Mouse (Mus musculus): ENCODE results near the gene Tcp11.

Gene Tcp11

GRCm38 (mm10) chr17:28042299-28042771 lies 38.1 kb downstream of the Tcp11 start:
- no peak for DNase-seq (ENCODE audit: extremely low spot score, low read depth, low spot score)

- no peak for DNase-seq (ENCODE audit: extremely low spot score, low read depth, low spot score)
Observed at GRCm38 (mm10) chr17:28041298-28041697, 39.1 kb downstream of the Tcp11 start.

GRCm38 (mm10) chr17:28040620-28041019 lies 39.8 kb downstream of the Tcp11 start:
- DNase-seq (ENCODE audit: extremely low spot score, low read depth, low spot score), result no peak

- DNase-seq (ENCODE audit: extremely low spot score, low read depth, low spot score), result no peak
Observed at GRCm38 (mm10) chr17:28036813-28037756, 43.4 kb downstream of the Tcp11 start.

GRCm38 (mm10) chr17:28034986-28035385 lies 45.5 kb downstream of the Tcp11 start:
- no peak for DNase-seq (ENCODE audit: extremely low spot score, low read depth, low spot score)

GRCm38 (mm10) chr17:28033046-28033580 lies 47.3 kb downstream of the Tcp11 start:
- DNase-seq (ENCODE audit: extremely low spot score, low read depth, low spot score), result no peak

GRCm38 (mm10) chr17:28032219-28032618 lies 48.2 kb downstream of the Tcp11 start:
- DNase-seq (ENCODE audit: extremely low spot score, low read depth, low spot score), result no peak

- no peak for DNase-seq (ENCODE audit: extremely low spot score, low read depth, low spot score)
Observed at GRCm38 (mm10) chr17:28031281-28031941, 49.0 kb downstream of the Tcp11 start.

GRCm38 (mm10) chr17:28030446-28030845 lies 50.0 kb downstream of the Tcp11 start:
- DNase-seq (ENCODE audit: extremely low spot score, low read depth, low spot score), result no peak

GRCm38 (mm10) chr17:28029308-28029707 lies 51.1 kb downstream of the Tcp11 start:
- no peak for DNase-seq (ENCODE audit: extremely low spot score, low read depth, low spot score)

- DNase-seq (ENCODE audit: extremely low spot score, low read depth, low spot score), result no peak
Observed at GRCm38 (mm10) chr17:28028236-28028635, 52.2 kb downstream of the Tcp11 start.

GRCm38 (mm10) chr17:28027197-28027596 lies 53.2 kb downstream of the Tcp11 start:
- DNase-seq (ENCODE audit: extremely low spot score, low read depth, low spot score), result no peak

GRCm38 (mm10) chr17:28026111-28026872 lies 54.1 kb downstream of the Tcp11 start:
- DNase-seq (ENCODE audit: extremely low spot score, low read depth, low spot score), result no peak

GRCm38 (mm10) chr17:28025541-28025961 lies 54.9 kb downstream of the Tcp11 start:
- no peak for DNase-seq (ENCODE audit: extremely low spot score, low read depth, low spot score)

- no peak for DNase-seq (ENCODE audit: extremely low spot score, low read depth, low spot score)
Observed at GRCm38 (mm10) chr17:28022854-28023655, 57.4 kb downstream of the Tcp11 start.

- no peak for DNase-seq (ENCODE audit: extremely low spot score, low read depth, low spot score)
Observed at GRCm38 (mm10) chr17:28021911-28022310, 58.5 kb downstream of the Tcp11 start.

GRCm38 (mm10) chr17:28019785-28020696 lies 60.4 kb downstream of the Tcp11 start:
- no peak for DNase-seq (ENCODE audit: extremely low spot score, low read depth, low spot score)

- no peak for DNase-seq (ENCODE audit: extremely low spot score, low read depth, low spot score)
Observed at GRCm38 (mm10) chr17:28018776-28019175, 61.7 kb downstream of the Tcp11 start.

- DNase-seq (ENCODE audit: extremely low spot score, low read depth, low spot score), result no peak
Observed at GRCm38 (mm10) chr17:28018344-28018743, 62.1 kb downstream of the Tcp11 start.
